Mouse (Mus musculus): ENCODE data around the gene Folh1. TPM values are rescaled to one million over a fixed set of nuclear protein-coding genes. Genes with fewer than 3 reads are reported as not detected.
"Not testable (repeated sequence)": the region's sequence is repeated elsewhere in the genome, so short reads cannot be mapped to it uniquely, and the experiment has no call there.

Folh1 gene
- total RNA-seq (2022) = 10 to 100 TPM in 2 of 4 experiments, 1 to 10 TPM in 2; 8.1 to 12.7 (median 9.5) TPM

- DNase-seq (ENCODE audit: low spot score in 2 of 2) = peak; percentile 7 to 25
These were observed at the start of gene Folh1 for GRCm38 (mm10) chr7:86775617-86776325. Gene Folh1 (minus strand): TSS chr7:86775943.

- no peak for DNase-seq (ENCODE audit: low spot score in 2 of 2)
These were observed 40.7 kb upstream of the Folh1 start for GRCm38 (mm10) chr7:86816466-86816865.

GRCm38 (mm10) chr7:86815716-86816115, 40.0 kb upstream of the Folh1 start:
- not testable (repeated sequence) for DNase-seq (ENCODE audit: low spot score in 2 of 2)

- not testable (repeated sequence) for DNase-seq (ENCODE audit: low spot score in 2 of 2)
These were observed 39.5 kb upstream of the Folh1 start for GRCm38 (mm10) chr7:86815241-86815640.

- DNase-seq (ENCODE audit: low spot score in 2 of 2) = no peak
These were observed 19.0 kb upstream of the Folh1 start, which contains the start of gene Vmn2r77 for GRCm38 (mm10) chr7:86794727-86795126. Gene Vmn2r77 (plus strand): TSS chr7:86795027.

GRCm38 (mm10) chr7:86771621-86772020, 4.1 kb downstream of the Folh1 start:
- DNase-seq (ENCODE audit: low spot score in 2 of 2) = no peak

GRCm38 (mm10) chr7:86764628-86765027, 11.1 kb downstream of the Folh1 start:
- DNase-seq (ENCODE audit: low spot score in 2 of 2) = no peak

- no peak for DNase-seq (ENCODE audit: low spot score in 2 of 2)
These were observed 15.0 kb downstream of the Folh1 start for GRCm38 (mm10) chr7:86760751-86761150.

- no peak for DNase-seq (ENCODE audit: low spot score in 2 of 2)
These were observed 50.7 kb downstream of the Folh1 start for GRCm38 (mm10) chr7:86725013-86725412.

- no peak for DNase-seq (ENCODE audit: low spot score in 2 of 2)
These were observed 87.7 kb downstream of the Folh1 start, which contains the start of gene Olfr292 for GRCm38 (mm10) chr7:86688030-86688429. Gene Olfr292 (plus strand): TSS chr7:86688330.

Other genes with a start within 250 kb of the Folh1 start
- gene Olfr295, start 192.1 kb downstream of the Folh1 start, total RNA-seq (2022) = not detected
- not detected for gene Olfr294, start 159.3 kb downstream of the Folh1 start, total RNA-seq (2022)
- gene Olfr293, start 126.9 kb downstream of the Folh1 start, total RNA-seq (2022) = not detected
- not detected for gene Olfr292, start 87.6 kb downstream of the Folh1 start, total RNA-seq (2022)
- not detected for gene Vmn2r77, start 19.1 kb upstream of the Folh1 start, total RNA-seq (2022)
- under 1 TPM in 2 of 4 experiments, not detected in 2; 0.10 to 0.12 TPM for gene Vmn2r78, start 139.2 kb upstream of the Folh1 start, total RNA-seq (2022)
- not detected for gene Vmn2r79, start 220.2 kb upstream of the Folh1 start, total RNA-seq (2022)

All from layer of hippocampus, adult 8-10 months (tissue).